Mouse (Mus musculus) embryo, embryonic 10.5 days (tissue): ENCODE results near the gene Gm8104.
"Not testable (repeated sequence)": the region's sequence is repeated elsewhere in the genome, so short reads cannot be mapped to it uniquely, and the experiment has no call there.

Experiments used
- DNase-seq: peaks from one replicate; pipeline ENCODE4 v3.0.0-alpha.2; 2015; ENCODE audit warnings: low spot score

Gm8104 gene

DNA sequence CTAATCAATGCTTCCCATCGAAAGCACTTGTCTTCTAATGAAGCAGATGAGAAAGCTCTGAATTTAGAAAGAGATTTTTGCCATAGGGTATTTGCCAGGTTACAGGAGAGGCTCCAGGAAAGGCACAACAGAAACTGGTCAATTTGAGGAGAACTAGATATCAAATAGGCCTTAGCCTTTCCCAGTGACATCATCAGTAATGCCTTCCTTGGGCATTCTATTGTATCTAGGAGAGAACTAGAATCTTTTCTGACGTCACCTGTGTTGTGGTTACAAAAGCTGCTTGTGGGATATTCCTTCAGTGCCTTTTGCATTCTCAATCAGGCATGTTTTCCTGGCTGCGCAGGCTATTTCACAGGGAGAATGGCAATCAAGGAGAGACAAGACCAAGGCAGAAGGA is at the start of gene Gm8104:
Gm8104 (plus strand) TSS at position 301 of the 400 bp plus-strand sequence.
- DNase-seq, result not testable (repeated sequence)

GRCm38 (mm10) chr14:43058063-43058462 is 42.3 kb upstream of the Gm8104 start:
- not testable (repeated sequence) for DNase-seq

DNA sequence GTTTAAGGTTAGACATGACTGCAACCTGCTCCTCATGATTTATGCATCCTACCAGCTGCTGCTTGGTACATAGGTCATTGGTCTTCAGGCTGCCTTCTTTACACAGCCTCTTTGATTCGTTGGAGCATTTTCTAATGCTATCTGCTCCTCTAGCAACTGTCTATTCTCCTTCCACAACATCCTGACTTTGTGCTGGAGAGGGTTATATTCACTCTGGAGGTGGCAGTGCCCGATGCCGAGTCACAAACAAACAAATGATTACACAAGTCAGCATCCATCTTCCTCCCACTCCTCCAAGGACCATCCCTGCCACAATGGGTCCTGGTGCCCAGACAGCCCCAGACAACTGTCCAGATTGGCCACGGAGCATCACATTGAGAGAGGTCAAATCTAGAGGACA is 40.2 kb upstream of the Gm8104 start:
- DNase-seq, result not testable (repeated sequence)

GRCm38 (mm10) chr14:43076543-43076942 is 23.9 kb upstream of the Gm8104 start, which contains the start of gene Gm8094:
Gene Gm8094 (minus strand): TSS chr14:43076643.
- not testable (repeated sequence) for DNase-seq

DNA sequence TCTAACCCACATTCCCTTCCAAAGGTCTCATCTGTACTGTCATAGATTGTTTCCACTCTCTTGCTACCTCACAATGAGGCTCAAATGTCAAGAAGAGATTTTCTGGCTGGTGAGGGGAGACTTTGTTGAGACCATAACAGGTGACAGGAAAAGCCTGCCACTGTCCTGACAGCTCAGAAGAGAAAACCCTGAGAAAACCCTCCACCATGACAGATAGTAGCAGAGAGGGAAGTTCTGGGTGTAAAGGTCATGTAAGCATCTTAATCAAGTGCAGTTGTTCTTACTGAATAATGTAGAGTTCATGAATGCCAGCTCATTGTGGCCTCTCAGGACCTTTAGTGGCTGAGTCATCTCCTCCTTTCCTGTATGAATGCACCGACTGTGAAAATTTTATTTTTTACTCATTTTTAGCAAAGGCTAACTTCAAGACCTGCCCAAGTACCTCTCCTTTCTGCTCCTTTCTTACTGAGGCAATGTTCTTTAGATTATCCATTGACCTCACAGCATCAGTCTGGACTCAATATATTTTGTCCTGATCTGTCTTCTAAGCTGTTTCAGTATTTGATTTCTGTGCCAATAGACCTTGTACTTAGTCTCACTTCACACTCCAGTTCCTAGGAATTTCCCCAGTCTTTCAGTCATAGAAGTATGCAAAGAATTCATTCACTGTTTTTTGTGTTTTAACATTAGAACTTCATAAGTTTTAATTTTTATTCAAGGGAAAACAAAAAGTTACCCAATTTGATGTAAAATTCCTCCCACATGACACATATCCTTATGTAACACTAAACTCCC is 15.3 kb upstream of the Gm8104 start:
- DNase-seq, result not testable (repeated sequence)

GRCm38 (mm10) chr14:43089103-43089919 is 11.1 kb upstream of the Gm8104 start:
- DNase-seq, result not testable (repeated sequence)

- not testable (repeated sequence) for DNase-seq
These were observed 19.3 kb downstream of the Gm8104 start for GRCm38 (mm10) chr14:43119673-43120072.

GRCm38 (mm10) chr14:43126286-43126685 is 25.9 kb downstream of the Gm8104 start:
- not testable (repeated sequence) for DNase-seq
